Mouse (Mus musculus): ENCODE data around the gene Ficd.

GRCm38 (mm10) chr5:113780763-113781162 is 45.2 kb downstream of the Ficd start:
- TF ChIP-seq MAFK (IDR thresholded peaks at IDR 0.05; ENCODE audit: insufficient read depth, low read depth, low read length) (no peak), CHD2 (IDR thresholded peaks at IDR 0.05; ENCODE audit: low read depth, low read length) (no peak), HCFC1 (IDR thresholded peaks at IDR 0.05; ENCODE audit: borderline replicate concordance, insufficient read depth, low read length) (no peak), ZNF384 (IDR thresholded peaks at IDR 0.05; ENCODE audit: low read depth, low read length) (no peak)

Data from ES-E14 (cell line).